Mouse (Mus musculus) heart, adult 18-20 months (tissue): ENCODE results near the gene Gm45234. TPM values are rescaled to one million over a fixed set of nuclear protein-coding genes. Genes with fewer than 3 reads are reported as not detected.

Experiments
- DNase-seq, 2 experiments: peaks; one replicate each; pipeline ENCODE4 v3.0.0; 2021 to 2022; ENCODE audit warnings: mixed read lengths in 1 of 2
- total RNA-seq, 2 experiments: library from RNA; stranded (reverse); gene quantifications; 2 replicates each; pipeline ENCODE4 v1.2.3; 2021

Gm45234 gene
- total RNA-seq, 2 experiments from 2014 or later: not detected

GRCm38 (mm10) chr6:124740211-124740887, 15.5 kb downstream of the Gm45234 start:
- peak in 1 of 2 experiments; percentile 71 for DNase-seq

GRCm38 (mm10) chr6:124739231-124739796, 16.5 kb downstream of the Gm45234 start:
- DNase-seq: no peak

- DNase-seq: peak in 1 of 2 experiments; percentile 57
Measured at GRCm38 (mm10) chr6:124738511-124739023, 17.3 kb downstream of the Gm45234 start, which contains the start of gene Ptpn6. Gene Ptpn6, minus strand, starts transcription at chr6:124738714.

- no peak for DNase-seq
Measured at GRCm38 (mm10) chr6:124737040-124737439, 18.8 kb downstream of the Gm45234 start.

GRCm38 (mm10) chr6:124734417-124734816, 21.4 kb downstream of the Gm45234 start:
- no peak for DNase-seq

GRCm38 (mm10) chr6:124732476-124733370, 23.1 kb downstream of the Gm45234 start:
- DNase-seq: peak; percentile 49 to 83

- DNase-seq: no peak
Measured at GRCm38 (mm10) chr6:124731038-124731437, 24.8 kb downstream of the Gm45234 start.

- DNase-seq: peak in 1 of 2 experiments; percentile 68
Measured at GRCm38 (mm10) chr6:124729850-124730705, 25.7 kb downstream of the Gm45234 start.

GRCm38 (mm10) chr6:124728621-124729020, 27.2 kb downstream of the Gm45234 start:
- no peak for DNase-seq

- DNase-seq: no peak
Measured at GRCm38 (mm10) chr6:124724472-124724871, 31.3 kb downstream of the Gm45234 start.

- DNase-seq: no peak
Measured at GRCm38 (mm10) chr6:124723541-124723940, 32.3 kb downstream of the Gm45234 start.

- no peak for DNase-seq
Measured at GRCm38 (mm10) chr6:124722876-124723473, 32.8 kb downstream of the Gm45234 start.

GRCm38 (mm10) chr6:124720904-124721303, 34.9 kb downstream of the Gm45234 start:
- no peak for DNase-seq

GRCm38 (mm10) chr6:124719354-124719978, 36.4 kb downstream of the Gm45234 start:
- DNase-seq: peak in 1 of 2 experiments; percentile 71

- no peak for DNase-seq
Measured at GRCm38 (mm10) chr6:124718703-124719102, 37.1 kb downstream of the Gm45234 start.

GRCm38 (mm10) chr6:124717968-124718367, 37.9 kb downstream of the Gm45234 start:
- DNase-seq: no peak

- DNase-seq: peak in 1 of 2 experiments; percentile 62
Measured at GRCm38 (mm10) chr6:124716864-124717490, 38.8 kb downstream of the Gm45234 start.

GRCm38 (mm10) chr6:124712918-124713317, 42.9 kb downstream of the Gm45234 start:
- DNase-seq: no peak

GRCm38 (mm10) chr6:124711824-124712782, 43.7 kb downstream of the Gm45234 start, which contains the start of the genes Emg1 and Phb2:
Gene Emg1, minus strand, starts transcription at chr6:124712178.
Gene Phb2, plus strand, starts transcription at chr6:124712336.
- peak; percentile 99 for DNase-seq
